In the genomic region with DNA sequence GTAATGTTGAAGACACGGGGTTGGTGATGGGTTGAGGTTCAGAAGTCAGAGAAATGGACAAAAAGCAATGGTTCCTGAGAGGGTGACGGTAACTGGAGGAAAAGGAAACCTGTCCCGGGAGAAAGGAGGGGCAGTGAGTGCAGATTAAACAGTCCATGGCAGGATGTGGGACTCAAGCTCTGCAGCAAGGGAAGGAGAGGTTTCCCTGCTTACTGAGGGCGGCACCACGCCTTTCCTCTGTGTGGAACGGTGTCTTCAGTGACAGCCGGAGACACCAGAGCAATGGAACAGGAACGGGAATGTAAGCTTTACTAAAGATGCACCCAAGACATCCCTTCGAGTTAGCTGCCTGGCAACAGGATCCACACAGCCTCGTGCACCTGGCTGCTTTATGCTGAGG, we compare ENCODE assay signal across 23 mouse cellular contexts. TPM values are rescaled to one million over a fixed set of nuclear protein-coding genes. Genes with fewer than 3 reads are reported as not detected.
DNase-seq lines count a peak whose midpoint lies in the region; ATAC-seq and TF ChIP-seq lines count a peak whose summit lies in the region.
"Had no signal": no experiment of that assay in that cellular context is flagged by ENCODE, and none has a peak within 500 bp of the region (broad histone marks: within the 10 kb centered on the region; RNA-seq: fewer than 3 reads in every experiment).

No protein-coding gene starts in this region.

- no peak for TF ChIP-seq POLR2A in lung, adult 2 months (IDR thresholded peaks at IDR 0.05; ENCODE audit: borderline replicate concordance, extremely low read depth, low read depth, low read length)

- H3K4me3 ChIP-seq in lung, postnatal 0 days (ENCODE audit: low read depth, low read length), result no peak overlapping the region
- no peak overlapping the region for H3K4me3 ChIP-seq in lung, adult 2 months (replicated peaks; ENCODE audit: extremely low read depth, low read depth, low read length)
- H3K4me3 ChIP-seq in neural tube, embryonic 15.5 days (replicated peaks), result no peak overlapping the region
- H3K4me3 ChIP-seq: embryonic facial prominence, embryonic 12.5 days; forebrain, embryonic 15.5 days; hindbrain, embryonic 13.5 days had no signal

- TF ChIP-seq CTCF in lung, postnatal 0 days (IDR thresholded peaks at IDR 0.05), result no peak
- TF ChIP-seq CTCF in lung, adult 2 months (IDR thresholded peaks at IDR 0.05; ENCODE audit: insufficient read depth, low read length), result no peak

- 73% methylated on average over 10 of the region's 10 CpGs for WGBS in lung, postnatal 0 days
- WGBS in lung, adult 2 months, result 53% methylated on average over 10 of the region's 10 CpGs
- 91% methylated on average over 10 of the region's 10 CpGs for WGBS in neural tube, embryonic 15.5 days

- no peak overlapping the region for H3K4me2 ChIP-seq in lung, postnatal 0 days (replicated peaks; ENCODE audit: low read depth, low read length)
- no peak overlapping the region for H3K4me2 ChIP-seq in neural tube, embryonic 15.5 days
- H3K4me2 ChIP-seq: embryonic facial prominence, embryonic 12.5 days; forebrain, embryonic 15.5 days; hindbrain, embryonic 13.5 days had no signal

- H3K9ac ChIP-seq in lung, postnatal 0 days (replicated peaks; ENCODE audit: low read depth), result no peak overlapping the region
- H3K9ac ChIP-seq in neural tube, embryonic 15.5 days (replicated peaks), result no peak overlapping the region
- H3K9ac ChIP-seq: embryonic facial prominence, embryonic 12.5 days; forebrain, embryonic 15.5 days; hindbrain, embryonic 13.5 days had no signal

- 0 out of 2 replicates have a peak, but pooled peaks have one; percentile 17 for TF ChIP-seq EP300 in lung, postnatal 0 days (IDR thresholded peaks at IDR 0.05)

- no peaks in the 10 kb centered on the region for H3K4me1 ChIP-seq in lung, postnatal 0 days (ENCODE audit: insufficient read depth, low read depth, low read length)
- no peaks in the 10 kb centered on the region for H3K4me1 ChIP-seq in lung, adult 2 months (ENCODE audit: control insufficient read depth, insufficient read depth, low read length)
- no peaks in the 10 kb centered on the region for H3K4me1 ChIP-seq in neural tube, embryonic 15.5 days
- H3K4me1 ChIP-seq: embryonic facial prominence, embryonic 12.5 days; forebrain, embryonic 15.5 days; hindbrain, embryonic 13.5 days had no signal

- H3K27me3 ChIP-seq in lung, postnatal 0 days (replicated peaks; ENCODE audit: insufficient read depth, low read length), result no peaks in the 10 kb centered on the region
- no peaks in the 10 kb centered on the region for H3K27me3 ChIP-seq in neural tube, embryonic 15.5 days (replicated peaks)
- H3K27me3 ChIP-seq: embryonic facial prominence, embryonic 12.5 days; forebrain, embryonic 15.5 days; hindbrain, embryonic 13.5 days had no signal

- peak; percentile 38; the same call in 1 of the 2 replicates for ATAC-seq in lung, postnatal 0 days
- no peak for ATAC-seq in neural tube, embryonic 15.5 days (ENCODE audit: low FRiP score)
- ATAC-seq: CD4-positive, CD25-positive, alpha-beta regulatory T cell, adult 4 months; forebrain, embryonic 15.5 days had no signal

- no peak overlapping the region for H3K27ac ChIP-seq in lung, postnatal 0 days (ENCODE audit: low read length)
- no peak overlapping the region for H3K27ac ChIP-seq in neural tube, embryonic 15.5 days (replicated peaks)
- H3K27ac ChIP-seq: embryonic facial prominence, embryonic 12.5 days; forebrain, embryonic 15.5 days; hindbrain, embryonic 13.5 days had no signal

- H3K9me3 ChIP-seq in lung, postnatal 0 days (ENCODE audit: low read length), result no peaks in the 10 kb centered on the region
- no peaks in the 10 kb centered on the region for H3K9me3 ChIP-seq in neural tube, embryonic 15.5 days (replicated peaks)
- H3K9me3 ChIP-seq: embryonic facial prominence, embryonic 12.5 days; forebrain, embryonic 15.5 days; G1E; hindbrain, embryonic 13.5 days had no signal

- peak; percentile 14 for DNase-seq in adrenal gland, adult 2 months
- no peak for DNase-seq in adrenal gland, adult 18-20 months (ENCODE audit: low spot score in 2 of 2)
- peak; percentile 43 for DNase-seq in kidney, postnatal 14 days
- DNase-seq in kidney, postnatal 4 days, result no peak
- no peak for DNase-seq in lung, postnatal 0 days (ENCODE audit: low spot score)
- no peak for DNase-seq in lung, adult 2 months
- DNase-seq: adrenal gland, postnatal 14 days; B cell, adult 2 months; cerebellum, adult 11-12 months; cerebellum, adult 9-10 months; cerebellum, postnatal 25 days; gastrocnemius, postnatal 36 days; heart, adult 11 months; heart, postnatal 10 days had no signal

- peaks cover 27% of the 10 kb centered on the region for H3K36me3 ChIP-seq in lung, postnatal 0 days (ENCODE audit: insufficient read depth, low read length)
- peaks cover 53% of the 10 kb centered on the region for H3K36me3 ChIP-seq in neural tube, embryonic 15.5 days

RNA-seq across cellular contexts. Expression of a gene that starts 8.5 kb away (rescaled TPM):
- 1 to 10 TPM; 4.9 to 9.3 TPM for total RNA-seq in adrenal gland, adult 2 months (2021)
- 8.4 and 10.0 TPM in 2 replicates for polyA plus RNA-seq in adrenal gland, adult 2 months (2012; rRNA removed)
- 1 to 10 TPM; 4.7 to 6.7 TPM for total RNA-seq in adrenal gland, adult 18-20 months (2021)
- 45.2 and 45.5 TPM in 2 replicates for polyA plus RNA-seq in lung, postnatal 0 days (2015; fragmentation: Nextera tagmentation; extraction: Ambion mirVana)
- 11.1 and 12.5 TPM in 2 replicates for polyA plus RNA-seq in lung, adult 2 months (2012; rRNA removed)
- polyA plus RNA-seq in neural tube, embryonic 15.5 days (2015; fragmentation: Nextera tagmentation; extraction: Ambion mirVana), result 11.9 and 12.3 TPM in 2 replicates

RNA-seq across cellular contexts. Expression of a gene that starts 26.5 kb away (rescaled TPM):
- 100 to 1,000 TPM; 130 to 136 TPM for total RNA-seq in adrenal gland, adult 2 months (2021)
- polyA plus RNA-seq in adrenal gland, adult 2 months (2012; rRNA removed), result 82.4 and 106 TPM in 2 replicates
- total RNA-seq in adrenal gland, adult 18-20 months (2021), result 100 to 1,000 TPM; 104 to 145 TPM
- polyA plus RNA-seq in lung, postnatal 0 days (2015; fragmentation: Nextera tagmentation; extraction: Ambion mirVana), result 47.1 and 56.0 TPM in 2 replicates
- polyA plus RNA-seq in lung, adult 2 months (2012; rRNA removed), result 110 and 166 TPM in 2 replicates
- polyA plus RNA-seq in neural tube, embryonic 15.5 days (2015; fragmentation: Nextera tagmentation; extraction: Ambion mirVana), result 97.8 TPM in 2 replicates

RNA-seq across cellular contexts. Expression of a gene that starts 28.5 kb away (rescaled TPM):
- under 1 TPM; 0.32 to 0.62 TPM for total RNA-seq in adrenal gland, adult 2 months (2021)
- 0.11 and 0.23 TPM in 2 replicates for polyA plus RNA-seq in adrenal gland, adult 2 months (2012; rRNA removed)
- total RNA-seq in adrenal gland, adult 18-20 months (2021), result under 1 TPM; 0.43 to 0.45 TPM
- polyA plus RNA-seq in lung, postnatal 0 days (2015; fragmentation: Nextera tagmentation; extraction: Ambion mirVana), result 3.7 and 5.1 TPM in 2 replicates
- polyA plus RNA-seq in lung, adult 2 months (2012; rRNA removed), result 3.1 and 3.6 TPM in 2 replicates
- polyA plus RNA-seq in neural tube, embryonic 15.5 days (2015; fragmentation: Nextera tagmentation; extraction: Ambion mirVana), result 6.4 and 7.5 TPM in 2 replicates
- total RNA-seq: gastrocnemius, adult 8-10 months; gastrocnemius, postnatal 36 days; hematopoietic stem cell, adult 5-6 weeks had no signal
- polyA plus RNA-seq: CD4-positive, CD25-positive, alpha-beta regulatory T cell, adult 4 months; G1E had no signal

RNA-seq across cellular contexts. Expression of a gene that starts 41.4 kb away (rescaled TPM):
- 1 to 10 TPM in 1 of 2 experiments, under 1 TPM in 1; 0.84 to 2.2 TPM for total RNA-seq in adrenal gland, adult 2 months (2021)
- polyA plus RNA-seq in adrenal gland, adult 2 months (2012; rRNA removed), result 0.45 and 2.2 TPM in 2 replicates
- 1 to 10 TPM in 1 of 2 experiments, under 1 TPM in 1; 0.36 to 3.1 TPM for total RNA-seq in adrenal gland, adult 18-20 months (2021)
- polyA plus RNA-seq in lung, postnatal 0 days (2015; fragmentation: Nextera tagmentation; extraction: Ambion mirVana), result 0.13 and 0.14 TPM in 2 replicates
- polyA plus RNA-seq in lung, adult 2 months (2012; rRNA removed), result 21.8 and 37.4 TPM in 2 replicates
- 0.08 and 0.72 TPM in 2 replicates for polyA plus RNA-seq in neural tube, embryonic 15.5 days (2015; fragmentation: Nextera tagmentation; extraction: Ambion mirVana)
- polyA plus RNA-seq: CD4-positive, CD25-positive, alpha-beta regulatory T cell, adult 4 months; forebrain, embryonic 15.5 days; heart, embryonic 14.5 days had no signal

RNA-seq across cellular contexts. Expression of a gene that starts 53.1 kb away (rescaled TPM):
- total RNA-seq in adrenal gland, adult 2 months (2021), result not detected
- 0.08 TPM in 1 of 2 replicates, not detected in the other for polyA plus RNA-seq in adrenal gland, adult 2 months (2012; rRNA removed)
- not detected for total RNA-seq in adrenal gland, adult 18-20 months (2021)
- not detected in 2 replicates for polyA plus RNA-seq in lung, postnatal 0 days (2015; fragmentation: Nextera tagmentation; extraction: Ambion mirVana)
- not detected in 2 replicates for polyA plus RNA-seq in lung, adult 2 months (2012; rRNA removed)
- 1.0 and 2.0 TPM in 2 replicates for polyA plus RNA-seq in neural tube, embryonic 15.5 days (2015; fragmentation: Nextera tagmentation; extraction: Ambion mirVana)
- total RNA-seq: adrenal gland, postnatal 14 days; G1E; gastrocnemius, adult 8-10 months; gastrocnemius, postnatal 36 days; heart, postnatal 10 days; hematopoietic stem cell, adult 5-6 weeks had no signal
- polyA plus RNA-seq: CD4-positive, CD25-positive, alpha-beta regulatory T cell, adult 4 months; G1E; heart, embryonic 14.5 days had no signal

Comparison
In these comparisons a context has a peak if more than half of its experiments do, and no peak if none do; other contexts are left out.
1. DNase-seq: peak in adrenal gland, adult 2 months (single experiment) and kidney, postnatal 14 days (single experiment); none in adrenal gland, adult 18-20 months (0 of 2), kidney, postnatal 4 days (0 of 2), lung, postnatal 0 days (single experiment) and lung, adult 2 months (single experiment).